Mouse (Mus musculus): ENCODE results near the gene Nadk. TPM values are rescaled to one million over a fixed set of nuclear protein-coding genes. Genes with fewer than 3 reads are reported as not detected.

Nadk gene
- polyA plus RNA-seq, 2 experiments, result 78.8 to 87.9 TPM

- Histone ChIP-seq H3K27ac (replicated peaks; ENCODE audit: low read depth, low read length) (no peak overlapping the region), H3K4me3 (replicated peaks; ENCODE audit: low read length) (no peak overlapping the region), H3K27me3 (ENCODE audit: control insufficient read depth, insufficient read depth, low read length) (no peaks in the 10 kb centered on the region), H3K9ac (ENCODE audit: low read depth, low read length, severe bottlenecking) (no peak overlapping the region), H3K36me3 (ENCODE audit: control insufficient read depth, insufficient read depth, low read length) (peaks cover 63% of the 10 kb centered on the region), H3K4me2 (replicated peaks; ENCODE audit: low read depth, low read length, severe bottlenecking) (no peak overlapping the region), H3K4me1 (ENCODE audit: control insufficient read depth, insufficient read depth, low read length) (no peaks in the 10 kb centered on the region), H3K9me3 (ENCODE audit: control insufficient read depth, low read length) (no peaks in the 10 kb centered on the region)
- TF ChIP-seq POLR2A (IDR thresholded peaks at IDR 0.05; ENCODE audit: borderline replicate concordance, extremely low read depth, insufficient read depth, insufficient read length), result no peak
- WGBS, result 90% methylated on average over 3 of the region's 3 CpGs
- DNase-seq (ENCODE audit: low spot score) (no peak), ATAC-seq (ENCODE audit: low FRiP score, low read depth) (no peak)
Measured at GRCm38 (mm10) chr4:155611860-155612259, 49.7 kb downstream of the Nadk start.

GRCm38 (mm10) chr4:155613264-155613663 is 51.1 kb downstream of the Nadk start:
- H3K27ac ChIP-seq (replicated peaks; ENCODE audit: low read depth, low read length), result no peak overlapping the region
- peaks cover 77% of the 10 kb centered on the region for H3K36me3 ChIP-seq (ENCODE audit: control insufficient read depth, insufficient read depth, low read length)
- ATAC-seq (ENCODE audit: low FRiP score, low read depth), result no peak

GRCm38 (mm10) chr4:155618321-155618720 is 56.1 kb downstream of the Nadk start:
- Histone ChIP-seq H3K27me3 (ENCODE audit: control insufficient read depth, insufficient read depth, low read length) (no peaks in the 10 kb centered on the region), H3K27ac (replicated peaks; ENCODE audit: low read depth, low read length) (no peak overlapping the region), H3K4me3 (replicated peaks; ENCODE audit: low read length) (no peak overlapping the region), H3K36me3 (ENCODE audit: control insufficient read depth, insufficient read depth, low read length) (peaks cover 77% of the 10 kb centered on the region), H3K9ac (ENCODE audit: low read depth, low read length, severe bottlenecking) (no peak overlapping the region), H3K4me2 (replicated peaks; ENCODE audit: low read depth, low read length, severe bottlenecking) (no peak overlapping the region), H3K9me3 (ENCODE audit: control insufficient read depth, low read length) (no peaks in the 10 kb centered on the region), H3K4me1 (ENCODE audit: control insufficient read depth, insufficient read depth, low read length) (0 out of 2 replicates have a peak, but pooled peaks cover under 1% of the 10 kb centered on the region)
- no peak for ATAC-seq (ENCODE audit: low FRiP score, low read depth)
- WGBS, result 91% methylated on average over 5 of the region's 5 CpGs
- DNase-seq (ENCODE audit: low spot score), result no peak
- TF ChIP-seq POLR2A (IDR thresholded peaks at IDR 0.05; ENCODE audit: borderline replicate concordance, extremely low read depth, insufficient read depth, insufficient read length), result no peak

More at GRCm38 (mm10) chr4:155613264-155613663, 51.1 kb downstream of the Nadk start:
- WGBS, result 96% methylated on average over 3 of the region's 3 CpGs
- DNase-seq (ENCODE audit: low spot score), result no peak
- Histone ChIP-seq H3K4me2 (replicated peaks; ENCODE audit: low read depth, low read length, severe bottlenecking) (no peak overlapping the region), H3K4me3 (replicated peaks; ENCODE audit: low read length) (no peak overlapping the region), H3K27me3 (ENCODE audit: control insufficient read depth, insufficient read depth, low read length) (no peaks in the 10 kb centered on the region), H3K4me1 (ENCODE audit: control insufficient read depth, insufficient read depth, low read length) (no peaks in the 10 kb centered on the region), H3K9me3 (ENCODE audit: control insufficient read depth, low read length) (no peaks in the 10 kb centered on the region), H3K9ac (ENCODE audit: low read depth, low read length, severe bottlenecking) (no peak overlapping the region)
- no peak for TF ChIP-seq POLR2A (IDR thresholded peaks at IDR 0.05; ENCODE audit: borderline replicate concordance, extremely low read depth, insufficient read depth, insufficient read length)

GRCm38 (mm10) chr4:155624338-155625291 is 62.4 kb downstream of the Nadk start, which contains the start of gene Cdk11b:
TSS of gene Cdk11b (plus strand) at chr4:155624854.
- peak; percentile 98 for DNase-seq (ENCODE audit: low spot score)
- Histone ChIP-seq H3K36me3 (ENCODE audit: control insufficient read depth, insufficient read depth, low read length) (peaks cover 47% of the 10 kb centered on the region), H3K4me3 (replicated peaks; ENCODE audit: low read length) (peak within 1 kb of the TSS; percentile 86), H3K27ac (replicated peaks; ENCODE audit: low read depth, low read length) (peak within 1 kb of the TSS; percentile 92), H3K9ac (ENCODE audit: low read depth, low read length, severe bottlenecking) (peak within 1 kb of the TSS; percentile 78), H3K4me2 (replicated peaks; ENCODE audit: low read depth, low read length, severe bottlenecking) (peak within 1 kb of the TSS; percentile 63), H3K9me3 (ENCODE audit: control insufficient read depth, low read length) (no peaks in the 10 kb centered on the region), H3K27me3 (ENCODE audit: control insufficient read depth, insufficient read depth, low read length) (no peaks in the 10 kb centered on the region), H3K4me1 (ENCODE audit: control insufficient read depth, insufficient read depth, low read length) (peaks cover 6% of the 10 kb centered on the region; the same call in 1 of the 2 replicates)
- TF ChIP-seq POLR2A (IDR thresholded peaks at IDR 0.05; ENCODE audit: borderline replicate concordance, extremely low read depth, insufficient read depth, insufficient read length), result 0 out of 2 replicates have a peak, but pooled peaks have one; percentile 74
- under 1% methylated on average over 74 of the region's 84 CpGs for WGBS
- peak; percentile 100 for ATAC-seq (ENCODE audit: low FRiP score, low read depth)

- Histone ChIP-seq H3K4me3 (replicated peaks; ENCODE audit: low read length) (no peak overlapping the region), H3K27me3 (ENCODE audit: control insufficient read depth, insufficient read depth, low read length) (no peaks in the 10 kb centered on the region), H3K36me3 (ENCODE audit: control insufficient read depth, insufficient read depth, low read length) (peaks cover 77% of the 10 kb centered on the region), H3K9ac (ENCODE audit: low read depth, low read length, severe bottlenecking) (no peak overlapping the region), H3K4me2 (replicated peaks; ENCODE audit: low read depth, low read length, severe bottlenecking) (no peak overlapping the region), H3K4me1 (ENCODE audit: control insufficient read depth, insufficient read depth, low read length) (no peaks in the 10 kb centered on the region), H3K9me3 (ENCODE audit: control insufficient read depth, low read length) (no peaks in the 10 kb centered on the region), H3K27ac (replicated peaks; ENCODE audit: low read depth, low read length) (no peak overlapping the region)
- TF ChIP-seq POLR2A (IDR thresholded peaks at IDR 0.05; ENCODE audit: borderline replicate concordance, extremely low read depth, insufficient read depth, insufficient read length), result no peak
- DNase-seq (ENCODE audit: low spot score) (no peak), ATAC-seq (ENCODE audit: low FRiP score, low read depth) (no peak)
- WGBS, result 92% methylated on average over 6 of the region's 6 CpGs
Measured at GRCm38 (mm10) chr4:155630267-155630666, 68.1 kb downstream of the Nadk start.

Data from limb, embryonic 14.5 days (tissue).